Mouse (Mus musculus) embryonic facial prominence, embryonic 10.5 days (tissue): Measurements from ENCODE around the gene Cyp2d11. TPM values are rescaled to one million over a fixed set of nuclear protein-coding genes. Genes with fewer than 3 reads are reported as not detected.

Experiments
- microRNA-seq: library from miRNA; unstranded; fragments of <30 nt; microRNA quantifications from one replicate; pipeline ENCODE4, GENCODE M21; 2017
- polyA plus RNA-seq: library from polyadenylated mRNA; unstranded; fragments of >200 nt; fragmentation: Nextera tagmentation; extraction: Ambion mirVana; gene quantifications from 2 replicates; pipeline ENCODE4 v1.2.1, GENCODE M21; 2016

The Cyp2d11 gene
- polyA plus RNA-seq, 1 experiment from 2014 or later = not detected

Small RNAs within 50 kb of the gene (microRNA-seq; reads per million reads assigned to microRNA genes)
- gene Gm25990 (not detected), gene Gm27331 (not detected), gene Mir7684 (not detected)

Other genes with a start within 250 kb of the Cyp2d11 start
- 172 and 192 TPM in 2 replicates for gene Srebf2, start 246.8 kb downstream of the Cyp2d11 start, polyA plus RNA-seq
- 0.35 and 0.38 TPM in 2 replicates for gene Shisa8, start 181.2 kb downstream of the Cyp2d11 start, polyA plus RNA-seq
- 0.10 and 0.75 TPM in 2 replicates for gene Tnfrsf13c, start 169.7 kb downstream of the Cyp2d11 start, polyA plus RNA-seq
- 81.5 and 82.5 TPM in 2 replicates for gene Cenpm, start 149.3 kb downstream of the Cyp2d11 start, polyA plus RNA-seq
- not detected in 2 replicates for gene 1500009C09Rik, start 141.6 kb downstream of the Cyp2d11 start, polyA plus RNA-seq
- gene Sept3, start 119.1 kb downstream of the Cyp2d11 start, polyA plus RNA-seq = 49.4 and 55.6 TPM in 2 replicates
- gene Wbp2nl, start 95.1 kb downstream of the Cyp2d11 start, polyA plus RNA-seq = 0.14 TPM in 1 of 2 replicates, not detected in the other
- 19.2 and 24.0 TPM in 2 replicates for gene Naga, start 55.1 kb downstream of the Cyp2d11 start, polyA plus RNA-seq
- gene Pheta2, start 55.1 kb downstream of the Cyp2d11 start, polyA plus RNA-seq = 4.9 TPM in 2 replicates
- 212 and 215 TPM in 2 replicates for gene Smdt1, start 55.1 kb downstream of the Cyp2d11 start, polyA plus RNA-seq
- 243 and 256 TPM in 2 replicates for gene Ndufa6, start 39.7 kb downstream of the Cyp2d11 start, polyA plus RNA-seq
- 2.1 and 3.0 TPM in 2 replicates for gene Cyp2d22, start 13.8 kb downstream of the Cyp2d11 start, polyA plus RNA-seq
- not detected in 2 replicates for gene Cyp2d10, start 13.2 kb upstream of the Cyp2d11 start, polyA plus RNA-seq
- not detected in 2 replicates for gene Cyp2d9, start 39.4 kb upstream of the Cyp2d11 start, polyA plus RNA-seq
- not detected in 2 replicates for gene Cyp2d12, start 161.1 kb upstream of the Cyp2d11 start, polyA plus RNA-seq
- not detected in 2 replicates for gene Cyp2d34, start 226.9 kb upstream of the Cyp2d11 start, polyA plus RNA-seq